10 mouse cellular contexts compared by ENCODE assay signal in genomic region chr15:78181701-78182405, GRCm38 (mm10). TPM values are rescaled to one million over a fixed set of nuclear protein-coding genes. Genes with fewer than 3 reads are reported as not detected.
DNase-seq lines count a peak whose midpoint lies in the region; ATAC-seq lines count a peak whose summit lies in the region.
"Had no signal": no experiment of that assay in that cellular context is flagged by ENCODE, and none has a peak within 500 bp of the region (broad histone marks: within the 10 kb centered on the region; RNA-seq: fewer than 3 reads in every experiment).

No protein-coding gene starts in this region.

- WGBS in forebrain, embryonic 12.5 days, result 22% methylated on average over 8 of the region's 8 CpGs
- WGBS in midbrain, embryonic 10.5 days, result 41% methylated on average over 8 of the region's 8 CpGs

- peaks cover 43% of the 10 kb centered on the region for H3K4me1 ChIP-seq in forebrain, embryonic 12.5 days
- H3K4me1 ChIP-seq in midbrain, embryonic 10.5 days, result peaks cover 34% of the 10 kb centered on the region
- H3K4me1 ChIP-seq: limb, embryonic 15.5 days had no signal

- peaks cover 9% of the 10 kb centered on the region; the same call in 1 of the 2 replicates for H3K27me3 ChIP-seq in forebrain, embryonic 12.5 days
- H3K27me3 ChIP-seq in midbrain, embryonic 10.5 days (ENCODE audit: low read depth, poor library complexity, severe bottlenecking), result peaks cover 25% of the 10 kb centered on the region; the same call in 1 of the 2 replicates
- H3K27me3 ChIP-seq: CH12.LX had no signal

- H3K36me3 ChIP-seq in forebrain, embryonic 12.5 days (replicated peaks), result no peaks in the 10 kb centered on the region
- no peaks in the 10 kb centered on the region for H3K36me3 ChIP-seq in midbrain, embryonic 10.5 days
- H3K36me3 ChIP-seq: limb, embryonic 15.5 days had no signal

- 0 out of 2 replicates have a peak overlapping the region, but pooled peaks have one; percentile 25 for H3K9ac ChIP-seq in forebrain, embryonic 12.5 days
- H3K9ac ChIP-seq: limb, embryonic 15.5 days had no signal

- H3K4me3 ChIP-seq in forebrain, embryonic 12.5 days (replicated peaks), result no peak overlapping the region
- H3K4me3 ChIP-seq in midbrain, embryonic 10.5 days, result no peak overlapping the region
- H3K4me3 ChIP-seq: limb, embryonic 15.5 days had no signal

- DNase-seq in frontal cortex, postnatal 25 days (ENCODE audit: low spot score in 2 of 2), result no peak
- DNase-seq in ES-CJ7 (ENCODE audit: low read depth, low spot score), result peak; percentile 15
- no peak for DNase-seq in midbrain, embryonic 10.5 days (ENCODE audit: low spot score)
- no peak for DNase-seq in heart, adult 8-10 months (ENCODE audit: low spot score)
- DNase-seq in kidney, adult 18-20 months, result no peak

- H3K4me2 ChIP-seq in forebrain, embryonic 12.5 days, result peak overlapping the region; percentile 32
- H3K4me2 ChIP-seq: limb, embryonic 15.5 days had no signal

- H3K27ac ChIP-seq in forebrain, embryonic 12.5 days, result peak overlapping the region; percentile 91
- 0 out of 2 replicates have a peak overlapping the region, but pooled peaks have one; percentile 28 for H3K27ac ChIP-seq in midbrain, embryonic 10.5 days (replicated peaks)
- H3K27ac ChIP-seq: limb, embryonic 15.5 days had no signal

- ATAC-seq in frontal cortex, adult (ENCODE audit: low TSS enrichment), result peak; percentile 47; the same call in 1 of the 2 replicates
- ATAC-seq in forebrain, embryonic 12.5 days (ENCODE audit: low FRiP score), result peak; percentile 60
- no peak for ATAC-seq in erythroblast, adult 5-6 weeks (replicated peaks; ENCODE audit: low FRiP score, poor library complexity, severe bottlenecking)

- H3K9me3 ChIP-seq in forebrain, embryonic 12.5 days, result no peaks in the 10 kb centered on the region
- H3K9me3 ChIP-seq in midbrain, embryonic 10.5 days (replicated peaks), result no peaks in the 10 kb centered on the region
- H3K9me3 ChIP-seq: limb, embryonic 15.5 days had no signal

RNA-seq across cellular contexts. Expression of gene Ift27, which starts 7.9 kb away (rescaled TPM):
- 127 and 131 TPM in 2 replicates for polyA plus RNA-seq in forebrain, embryonic 12.5 days (2016; fragmentation: Nextera tagmentation; extraction: Ambion mirVana)
- polyA plus RNA-seq in midbrain, embryonic 10.5 days (2016; fragmentation: Nextera tagmentation; extraction: Ambion mirVana), result 172 and 181 TPM in 2 replicates
- total RNA-seq in erythroblast, adult 5-6 weeks (2015; ENCODE audit: low replicate concordance), result 15.7 and 24.4 TPM in 2 replicates
- 2.0 and 4.6 TPM in 2 replicates for total RNA-seq in erythroblast, adult 5-6 weeks (2017; ENCODE audit: low replicate concordance)
- 10 to 100 TPM; 10.5 to 14.1 (median 10.9) TPM for total RNA-seq in heart, adult 8-10 months (2022)

RNA-seq across cellular contexts. Expression of gene Pvalb, which starts 24.3 kb away (rescaled TPM):
- not detected in 2 replicates for polyA plus RNA-seq in forebrain, embryonic 12.5 days (2016; fragmentation: Nextera tagmentation; extraction: Ambion mirVana)
- 0.12 TPM in 1 of 2 replicates, not detected in the other for polyA plus RNA-seq in midbrain, embryonic 10.5 days (2016; fragmentation: Nextera tagmentation; extraction: Ambion mirVana)
- total RNA-seq in erythroblast, adult 5-6 weeks (2015; ENCODE audit: low replicate concordance), result not detected in 2 replicates
- total RNA-seq in erythroblast, adult 5-6 weeks (2017; ENCODE audit: low replicate concordance), result not detected in 2 replicates
- 1 to 10 TPM; 3.6 to 5.9 (median 4.5) TPM for total RNA-seq in heart, adult 8-10 months (2022)

Comparison
In these comparisons a context has a peak if more than half of its experiments do, and no peak if none do; other contexts are left out.
1. RNA of gene Pvalb, which starts 24.3 kb away (total RNA-seq): 3.6 to 5.9 TPM in heart, adult 8-10 months; not detected in erythroblast, adult 5-6 weeks; every median in the first group is over 4 times any median in the second.